Mouse (Mus musculus) CH12.LX (cell line): Measurements from ENCODE around the gene Ccdc148.

Experiments
- CHD1 ChIP-seq: IDR thresholded peaks from 2 replicates; pipeline ENCODE4 v1.6.1; 2012; ENCODE audit warnings: low read depth, low read length, improper control_type of control experiment, inconsistent platforms
- CTCF ChIP-seq, 2 experiments: IDR thresholded peaks in 1 of 2; conservative IDR thresholded peaks in 1 of 2; 2 replicates each; pipeline ENCODE4 v1.5.1; 2011 to 2012; ENCODE audit warnings: low read depth in 2 of 2, low read length in 2 of 2, improper control_type of control experiment in 1 of 2, inconsistent platforms in 1 of 2, mild to moderate bottlenecking in 1 of 2, moderate library complexity in 1 of 2
- RCOR1 ChIP-seq: conservative IDR thresholded peaks from 2 replicates; pipeline ENCODE4 v1.6.1; 2012; ENCODE audit warnings: low read depth, mild to moderate bottlenecking, inconsistent platforms, low read length, improper control_type of control experiment
- TBP ChIP-seq: conservative IDR thresholded peaks from 2 replicates; pipeline ENCODE4 v1.6.1; 2011; ENCODE audit warnings: low read depth, low read length, improper control_type of control experiment
- ZC3H11A ChIP-seq: IDR thresholded peaks from 2 replicates; pipeline ENCODE4 v1.6.1; 2012; ENCODE audit warnings: low read depth, mild to moderate bottlenecking, inconsistent platforms, low read length, improper control_type of control experiment

GRCm38 (mm10) chr2:59162285-59162600, 1.8 kb upstream of the Ccdc148 start:
- TF ChIP-seq CTCF (conservative IDR thresholded peaks at IDR 0.05 in 1 of 2, IDR thresholded peaks at IDR 0.05 in 1 of 2; ENCODE audit: low read depth in 2 of 2, low read length in 2 of 2) (no peak), ZC3H11A (no peak), CHD1 (no peak), RCOR1 (no peak), TBP (no peak)
